Comparison of ENCODE assay signal across 31 mouse cellular contexts in genomic region chr1:175207004-175207403, GRCm38 (mm10).
"Had no signal": no experiment of that assay in that cellular context is flagged by ENCODE, and none has a peak within 500 bp of the region (broad histone marks: within the 10 kb centered on the region; RNA-seq: fewer than 3 reads in every experiment).

No protein-coding gene starts in this region.

- H3K4me3 ChIP-seq: heart, embryonic 10.5 days; heart, embryonic 12.5 days; heart, embryonic 13.5 days; heart, embryonic 15.5 days; hindbrain, embryonic 10.5 days; hindbrain, embryonic 12.5 days; hindbrain, embryonic 13.5 days; hindbrain, embryonic 15.5 days; intestine, embryonic 15.5 days; kidney, embryonic 15.5 days; layer of hippocampus, adult 2 months; left cerebral cortex, adult 2 months had no signal

- H3K27me3 ChIP-seq: heart, embryonic 12.5 days; heart, embryonic 13.5 days; heart, embryonic 15.5 days; hindbrain, embryonic 12.5 days; hindbrain, embryonic 13.5 days; hindbrain, embryonic 15.5 days; intestine, embryonic 15.5 days; kidney, embryonic 15.5 days had no signal

- DNase-seq: heart, postnatal 10 days; heart, postnatal 14 days; heart, postnatal 36 days; heart, postnatal 4 days; kidney, adult 11 months; kidney, adult 2 months; kidney, adult 8-10 months; kidney, adult 9 months; kidney, postnatal 10 days; kidney, postnatal 14 days; kidney, postnatal 25 days; kidney, postnatal 36 days; kidney, postnatal 4 days; layer of hippocampus, adult 9-11 months; layer of hippocampus, postnatal 36 days had no signal

- H3K4me1 ChIP-seq: heart, embryonic 15.5 days; hindbrain, embryonic 10.5 days; hindbrain, embryonic 12.5 days; hindbrain, embryonic 13.5 days; hindbrain, embryonic 15.5 days; intestine, embryonic 15.5 days; kidney, embryonic 15.5 days had no signal

- H3K9ac ChIP-seq: heart, embryonic 12.5 days; heart, embryonic 13.5 days; heart, embryonic 15.5 days; hindbrain, embryonic 12.5 days; hindbrain, embryonic 13.5 days; hindbrain, embryonic 14.5 days; hindbrain, embryonic 15.5 days; intestine, embryonic 15.5 days; kidney, embryonic 15.5 days had no signal

- H3K27ac ChIP-seq: heart, embryonic 10.5 days; heart, embryonic 13.5 days; heart, embryonic 15.5 days; hindbrain, embryonic 10.5 days; hindbrain, embryonic 12.5 days; hindbrain, embryonic 13.5 days; hindbrain, embryonic 14.5 days; hindbrain, embryonic 15.5 days; hindbrain, postnatal 0 days; intestine, embryonic 15.5 days; kidney, embryonic 15.5 days; kidney, postnatal 0 days; layer of hippocampus, adult 2 months; left cerebral cortex, adult 2 months had no signal

- H3K9me3 ChIP-seq: heart, embryonic 10.5 days; heart, embryonic 12.5 days; heart, embryonic 13.5 days; heart, embryonic 15.5 days; hindbrain, embryonic 10.5 days; hindbrain, embryonic 12.5 days; hindbrain, embryonic 13.5 days; hindbrain, embryonic 15.5 days; intestine, embryonic 15.5 days; kidney, embryonic 15.5 days had no signal

- H3K36me3 ChIP-seq: heart, embryonic 10.5 days; heart, embryonic 12.5 days; heart, embryonic 13.5 days; heart, embryonic 15.5 days; hindbrain, embryonic 10.5 days; hindbrain, embryonic 12.5 days; hindbrain, embryonic 13.5 days; hindbrain, embryonic 15.5 days; intestine, embryonic 15.5 days; kidney, embryonic 15.5 days had no signal

- H3K4me2 ChIP-seq: heart, embryonic 11.5 days; heart, embryonic 12.5 days; heart, embryonic 13.5 days; heart, embryonic 15.5 days; hindbrain, embryonic 12.5 days; hindbrain, embryonic 13.5 days; hindbrain, embryonic 14.5 days; hindbrain, embryonic 15.5 days; intestine, embryonic 15.5 days; kidney, embryonic 15.5 days had no signal
